In the genomic region with DNA sequence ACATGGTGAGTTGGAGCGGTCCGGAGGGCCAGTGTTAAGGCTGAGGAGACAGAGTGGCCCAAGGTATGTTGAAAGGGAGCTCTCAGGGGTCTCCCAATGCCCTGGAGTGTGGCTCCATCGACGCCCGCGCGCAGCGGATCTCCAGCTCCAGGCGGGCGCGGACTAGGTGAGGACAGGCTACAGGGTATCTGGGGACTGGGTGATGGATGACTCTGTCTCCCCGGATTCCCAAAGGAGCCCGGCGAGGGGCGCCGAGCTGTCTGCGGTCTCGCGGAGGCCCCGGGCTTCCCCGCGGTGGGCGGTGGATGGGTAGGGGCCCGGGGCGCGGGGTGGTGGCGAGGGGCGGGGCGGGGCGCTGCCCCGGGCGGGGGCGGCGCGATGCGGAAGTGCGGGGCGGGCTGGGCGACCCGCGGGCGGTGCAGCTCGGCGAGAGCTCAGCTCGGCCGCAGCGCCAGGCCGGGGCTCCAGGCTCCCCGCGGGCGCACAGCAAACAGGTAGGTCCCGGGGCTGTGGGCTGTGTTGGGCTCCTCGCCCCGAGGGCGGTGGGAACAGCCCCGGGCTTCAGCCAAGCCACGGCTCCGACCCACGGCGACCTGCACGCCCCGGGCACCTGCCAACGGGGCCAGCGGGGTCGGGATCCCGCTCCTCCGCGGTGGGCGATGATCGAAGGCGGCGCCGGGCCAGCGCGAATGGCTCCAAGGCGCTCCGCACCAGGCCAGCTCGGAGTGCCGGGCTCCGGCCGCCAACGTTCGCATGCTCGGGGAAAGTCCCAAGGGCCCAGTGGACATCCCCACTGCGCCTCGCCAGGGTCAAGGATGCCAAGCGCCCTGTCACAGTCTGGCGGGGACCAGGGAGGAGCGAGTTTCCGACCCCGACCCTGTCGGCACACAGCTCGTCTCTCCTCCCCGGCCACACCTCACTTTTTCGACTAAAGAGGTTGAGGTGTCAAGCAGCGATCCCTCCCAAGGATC, we compare ENCODE assay signal across 9 mouse cellular contexts. TPM values are rescaled to one million over a fixed set of nuclear protein-coding genes. Genes with fewer than 3 reads are reported as not detected.
DNase-seq lines count a peak whose midpoint lies in the region; ATAC-seq and TF ChIP-seq lines count a peak whose summit lies in the region.
"Had no signal": no experiment of that assay in that cellular context is flagged by ENCODE, and none has a peak within 500 bp of the region (broad histone marks: within the 10 kb centered on the region; RNA-seq: fewer than 3 reads in every experiment).

A gene (plus strand): TSS at position 345 of the 971 bp plus-strand sequence.

- in situ Hi-C loops in ES-E14 (cut with MboI; ENCODE audit: low sequenced_read_pairs in 2 of 2, unreplicated experiment in 2 of 2) = no loop called here

- peak; percentile 17 to 34 for DNase-seq in cerebellum, postnatal 25 days
- DNase-seq in cerebellum, adult 9-11 months = no peak
- no peak for DNase-seq in ES-E14 (ENCODE audit: low read depth, low spot score)
- peak; percentile 82 for DNase-seq in intestine, embryonic 14.5 days (ENCODE audit: low spot score)
- no peak for DNase-seq in left cerebral cortex, adult 8-10 months (ENCODE audit: low spot score in 2 of 2)

- under 1% methylated on average over 81 of the region's 96 CpGs for WGBS in forebrain, embryonic 12.5 days
- whole genome bisulfite sequencing in intestine, embryonic 14.5 days = 1% methylated on average over 85 of the region's 96 CpGs
- 1% methylated on average over 79 of the region's 96 CpGs for WGBS in stomach, embryonic 16.5 days

- ATAC-seq in forebrain, embryonic 12.5 days (ENCODE audit: low FRiP score) = peak; percentile 49
- peak; percentile 72 for ATAC-seq in intestine, embryonic 14.5 days (replicated peaks; ENCODE audit: low FRiP score, low TSS enrichment, low read depth)
- peak; percentile 35; the same call in 1 of the 2 replicates for ATAC-seq in stomach, embryonic 16.5 days (ENCODE audit: insufficient read depth, low FRiP score)
- ATAC-seq: Patski had no signal

- H3K9me3 ChIP-seq in ES-E14 (ENCODE audit: control insufficient read depth, insufficient read depth, low read depth, low read length) = no peaks in the 10 kb centered on the region
- H3K9me3 ChIP-seq in forebrain, embryonic 12.5 days = no peaks in the 10 kb centered on the region
- H3K9me3 ChIP-seq in intestine, embryonic 14.5 days (ENCODE audit: control insufficient read depth, low read length) = no peaks in the 10 kb centered on the region
- no peaks in the 10 kb centered on the region for H3K9me3 ChIP-seq in megakaryocyte, embryonic 14.5 days
- H3K9me3 ChIP-seq in stomach, embryonic 16.5 days (replicated peaks; ENCODE audit: control insufficient read depth, low read length) = peaks cover 4% of the 10 kb centered on the region; the same call in 1 of the 2 replicates

- H3K9ac ChIP-seq in ES-E14 (ENCODE audit: insufficient read depth, low read depth, low read length, poor library complexity, severe bottlenecking) = peak within 1 kb of the TSS; percentile 49
- H3K9ac ChIP-seq in forebrain, embryonic 12.5 days = peak within 1 kb of the TSS; percentile 55
- H3K9ac ChIP-seq in intestine, embryonic 14.5 days (ENCODE audit: low read length) = peak within 1 kb of the TSS; percentile 39
- H3K9ac ChIP-seq in stomach, embryonic 16.5 days (ENCODE audit: low read length) = peak within 1 kb of the TSS; percentile 77

- no peak within 1 kb of the TSS for H3K27ac ChIP-seq in ES-E14 (ENCODE audit: insufficient read depth, low read depth, low read length, poor library complexity, severe bottlenecking)
- no peak within 1 kb of the TSS for H3K27ac ChIP-seq in forebrain, embryonic 12.5 days
- no peak within 1 kb of the TSS for H3K27ac ChIP-seq in intestine, embryonic 14.5 days (ENCODE audit: low read depth)
- no peak within 1 kb of the TSS; the same call in 1 of the 2 replicates for H3K27ac ChIP-seq in stomach, embryonic 16.5 days (ENCODE audit: low read length)

- H3K4me3 ChIP-seq in ES-E14 (ENCODE audit: insufficient read depth in 1 of 2, low read depth in 1 of 2, low read length in 2 of 2, poor library complexity in 1 of 2, severe bottlenecking in 1 of 2) = peak within 1 kb of the TSS; percentile 75 to 80
- peak within 1 kb of the TSS; percentile 57 for H3K4me3 ChIP-seq in forebrain, embryonic 12.5 days (replicated peaks)
- peak within 1 kb of the TSS; percentile 55 for H3K4me3 ChIP-seq in intestine, embryonic 14.5 days (ENCODE audit: low read depth, low read length)
- peak within 1 kb of the TSS; percentile 91 for H3K4me3 ChIP-seq in megakaryocyte, embryonic 14.5 days (replicated peaks)
- peak within 1 kb of the TSS; percentile 66 for H3K4me3 ChIP-seq in stomach, embryonic 16.5 days (replicated peaks; ENCODE audit: low read length)

- peaks cover 82% of the 10 kb centered on the region for H3K27me3 ChIP-seq in forebrain, embryonic 12.5 days
- peaks cover 28% of the 10 kb centered on the region for H3K27me3 ChIP-seq in intestine, embryonic 14.5 days (replicated peaks; ENCODE audit: control insufficient read depth, insufficient read depth, low read length)
- H3K27me3 ChIP-seq in megakaryocyte, embryonic 14.5 days (replicated peaks) = peaks cover 83% of the 10 kb centered on the region
- peaks cover 18% of the 10 kb centered on the region for H3K27me3 ChIP-seq in stomach, embryonic 16.5 days (ENCODE audit: control insufficient read depth, insufficient read depth, low read length)

- H3K36me3 ChIP-seq in ES-E14 (ENCODE audit: control insufficient read depth, insufficient read depth, low read length, poor library complexity, severe bottlenecking) = no peaks in the 10 kb centered on the region
- no peaks in the 10 kb centered on the region for H3K36me3 ChIP-seq in forebrain, embryonic 12.5 days (replicated peaks)
- no peaks in the 10 kb centered on the region for H3K36me3 ChIP-seq in intestine, embryonic 14.5 days (ENCODE audit: control insufficient read depth, insufficient read depth, low read length)
- H3K36me3 ChIP-seq in megakaryocyte, embryonic 14.5 days (replicated peaks; ENCODE audit: low read length) = no peaks in the 10 kb centered on the region
- no peaks in the 10 kb centered on the region for H3K36me3 ChIP-seq in stomach, embryonic 16.5 days (ENCODE audit: control insufficient read depth, insufficient read depth, low read length)

- peaks cover 0 to 21% of the 10 kb centered on the region in 2 experiments; a peak in 2 of 4 replicates for H3K4me1 ChIP-seq in ES-E14 (ENCODE audit: control insufficient read depth in 2 of 2, insufficient read depth in 2 of 2, low read length in 2 of 2, poor library complexity in 1 of 2)
- H3K4me1 ChIP-seq in forebrain, embryonic 12.5 days = peaks cover 22% of the 10 kb centered on the region
- peaks cover 43% of the 10 kb centered on the region for H3K4me1 ChIP-seq in intestine, embryonic 14.5 days (replicated peaks; ENCODE audit: control insufficient read depth, insufficient read depth, low read length)
- peaks cover 51% of the 10 kb centered on the region for H3K4me1 ChIP-seq in megakaryocyte, embryonic 14.5 days
- H3K4me1 ChIP-seq in stomach, embryonic 16.5 days (ENCODE audit: control insufficient read depth, insufficient read depth, low read length) = peaks cover 38% of the 10 kb centered on the region

- peak within 1 kb of the TSS; percentile 99 for H3K4me2 ChIP-seq in forebrain, embryonic 12.5 days
- peak within 1 kb of the TSS; percentile 85 for H3K4me2 ChIP-seq in intestine, embryonic 14.5 days (ENCODE audit: low read length)
- H3K4me2 ChIP-seq in stomach, embryonic 16.5 days (ENCODE audit: low read depth, low read length) = peak within 1 kb of the TSS; percentile 99

TF ChIP-seq in ES-E14, 5 proteins besides CTCF, POLR2A, EP300 and RAD21:
- no peak for TF ChIP-seq ZC3H11A (IDR thresholded peaks at IDR 0.05; ENCODE audit: borderline replicate concordance, low read depth, low read length)
- TF ChIP-seq CHD2 (IDR thresholded peaks at IDR 0.05; ENCODE audit: low read depth, low read length) = no peak
- TF ChIP-seq HCFC1 (IDR thresholded peaks at IDR 0.05; ENCODE audit: borderline replicate concordance, insufficient read depth, low read length) = no peak
- TF ChIP-seq MAFK (IDR thresholded peaks at IDR 0.05; ENCODE audit: insufficient read depth, low read depth, low read length) = no peak

RNA-seq across cellular contexts. Expression of the gene that starts here (rescaled TPM):
- total RNA-seq in ES-E14 (2012; rRNA removed) = 0.90 and 3.7 TPM in 2 replicates
- polyA plus RNA-seq in forebrain, embryonic 12.5 days (2016; fragmentation: Nextera tagmentation; extraction: Ambion mirVana) = 0.95 and 1.3 TPM in 2 replicates
- 6.9 and 7.7 TPM in 2 replicates for polyA plus RNA-seq in intestine, embryonic 14.5 days (2014; fragmentation: Nextera tagmentation; extraction: Ambion mirVana)
- 7.5 and 22.4 TPM in 2 replicates for polyA plus RNA-seq in megakaryocyte, embryonic 14.5 days (2012; ENCODE audit: insufficient read depth, low replicate concordance)
- 14.0 and 14.2 TPM in 2 replicates for polyA plus RNA-seq in stomach, embryonic 16.5 days (2015; fragmentation: Nextera tagmentation; extraction: Ambion mirVana)
- 10 to 100 TPM in 1 of 4 experiments, 1 to 10 TPM in 3; 4.7 to 10.3 (median 6.5) TPM for total RNA-seq in left cerebral cortex, adult 8-10 months (2022)

Comparison
In these comparisons a context has a peak if more than half of its experiments do, and no peak if none do; other contexts are left out.
1. DNase-seq: peak in cerebellum, postnatal 25 days (2 of 2) and intestine, embryonic 14.5 days (single experiment); none in cerebellum, adult 9-11 months (single experiment), ES-E14 (single experiment) and left cerebral cortex, adult 8-10 months (0 of 2).
2. Peak in every context shown above with its lines, with median percentiles within 50 percentile points of each other: H3K4me3 ChIP-seq, H3K9ac ChIP-seq, ATAC-seq and H3K4me2 ChIP-seq.